ENCODE assay signal across 10 mouse cellular contexts in the genomic region with DNA sequence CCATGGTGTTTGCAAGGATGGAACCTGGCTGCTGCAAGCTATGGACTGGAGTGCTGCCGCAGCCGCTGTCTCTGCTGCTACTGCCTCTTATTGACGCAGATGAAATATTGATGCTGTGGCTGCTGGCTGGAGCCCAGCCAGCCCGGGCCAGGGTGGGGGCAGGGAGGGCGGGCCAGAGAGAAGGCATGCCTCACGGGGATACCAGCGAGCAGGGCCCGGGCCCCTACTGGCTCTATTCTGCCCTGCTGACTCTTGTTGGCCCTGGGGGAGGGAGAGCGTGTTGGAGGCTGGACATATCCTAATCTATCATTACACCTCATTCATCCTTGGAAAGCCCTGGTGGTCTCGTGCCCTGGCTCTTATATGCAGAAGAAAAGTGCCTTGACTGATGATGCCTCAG. TPM values are rescaled to one million over a fixed set of nuclear protein-coding genes. Genes with fewer than 3 reads are reported as not detected.
A peak's percentile ranks its signal among the peaks of the same experiment; 100 is the strongest.
DNase-seq lines count a peak whose midpoint lies in the region; ATAC-seq and TF ChIP-seq lines count a peak whose summit lies in the region.
"Had no signal": no experiment of that assay in that cellular context is flagged by ENCODE, and none has a peak within 500 bp of the region (broad histone marks: within the 10 kb centered on the region; RNA-seq: fewer than 3 reads in every experiment).

A gene (minus strand): TSS at position 213 of the 400 bp plus-strand sequence.

- intact Hi-C loops in left cerebral cortex, postnatal 25 days (cut with DNase I): loop anchor here (5.0 kb wide), 1 partner anchor 178 kb away; no protein-coding TSS in a partner anchor

- H3K9ac ChIP-seq in kidney, postnatal 0 days (ENCODE audit: low read depth, low read length): 0 out of 2 replicates have a peak within 1 kb of the TSS, but pooled peaks have one; percentile 35
- no peak within 1 kb of the TSS for H3K9ac ChIP-seq in intestine, embryonic 14.5 days (ENCODE audit: low read length)
- peak within 1 kb of the TSS; percentile 28 for H3K9ac ChIP-seq in neural tube, embryonic 11.5 days (ENCODE audit: low read length)

- WGBS in kidney, postnatal 0 days: 33% methylated on average over 10 of the region's 10 CpGs
- 17% methylated on average over 10 of the region's 10 CpGs for WGBS in intestine, embryonic 14.5 days
- 41% methylated on average over 10 of the region's 10 CpGs for WGBS in neural tube, embryonic 11.5 days

- DNase-seq in kidney, postnatal 0 days (ENCODE audit: low spot score): peak; percentile 27
- no peak for DNase-seq in kidney, postnatal 14 days
- DNase-seq in intestine, embryonic 14.5 days (ENCODE audit: low spot score): peak; percentile 59
- peak; percentile 70 for DNase-seq in neural tube, embryonic 11.5 days (ENCODE audit: low spot score)
- DNase-seq in right cerebral cortex, postnatal 36 days (ENCODE audit: low spot score in 2 of 2): no peak
- DNase-seq in left cerebral cortex, postnatal 25 days (ENCODE audit: low spot score in 2 of 2): no peak

- no peak for TF ChIP-seq CTCF in kidney, postnatal 0 days (IDR thresholded peaks at IDR 0.05; ENCODE audit: low read depth)
- TF ChIP-seq CTCF in cortical plate, adult 2 months (IDR thresholded peaks at IDR 0.05; ENCODE audit: extremely low read depth, insufficient read depth, low read length): no peak

- no peaks in the 10 kb centered on the region for H3K27me3 ChIP-seq in kidney, postnatal 0 days (ENCODE audit: insufficient read depth, low read length)
- no peaks in the 10 kb centered on the region for H3K27me3 ChIP-seq in intestine, embryonic 14.5 days (replicated peaks; ENCODE audit: control insufficient read depth, insufficient read depth, low read length)
- no peaks in the 10 kb centered on the region for H3K27me3 ChIP-seq in neural tube, embryonic 11.5 days (ENCODE audit: control insufficient read depth, insufficient read depth, low read length)
- H3K27me3 ChIP-seq: Patski had no signal

- ATAC-seq in kidney, postnatal 0 days (replicated peaks; ENCODE audit: low FRiP score, low read depth): no peak
- ATAC-seq in intestine, embryonic 14.5 days (replicated peaks; ENCODE audit: low FRiP score, low TSS enrichment, low read depth): no peak
- no peak for ATAC-seq in neural tube, embryonic 11.5 days (ENCODE audit: insufficient read depth, low FRiP score, low TSS enrichment)
- ATAC-seq in granulocyte monocyte progenitor cell, adult 5-6 weeks (replicated peaks; ENCODE audit: poor library complexity, severe bottlenecking): no peak
- ATAC-seq: Patski had no signal

- no peaks in the 10 kb centered on the region for H3K36me3 ChIP-seq in kidney, postnatal 0 days (ENCODE audit: insufficient read depth, low read length)
- H3K36me3 ChIP-seq in intestine, embryonic 14.5 days (ENCODE audit: control insufficient read depth, insufficient read depth, low read length): no peaks in the 10 kb centered on the region
- H3K36me3 ChIP-seq in neural tube, embryonic 11.5 days (ENCODE audit: control insufficient read depth, insufficient read depth, low read length): no peaks in the 10 kb centered on the region

- peak within 1 kb of the TSS; percentile 25; the same call in 1 of the 2 replicates for H3K27ac ChIP-seq in kidney, postnatal 0 days
- H3K27ac ChIP-seq in cortical plate, adult 2 months (ENCODE audit: insufficient read depth, low read length): peak within 1 kb of the TSS; percentile 18; the same call in 1 of the 2 replicates
- no peak within 1 kb of the TSS for H3K27ac ChIP-seq in intestine, embryonic 14.5 days (ENCODE audit: low read depth)
- H3K27ac ChIP-seq in neural tube, embryonic 11.5 days (ENCODE audit: low read depth, low read length): peak within 1 kb of the TSS; percentile 27; the same call in 1 of the 2 replicates

- H3K4me3 ChIP-seq in kidney, postnatal 0 days (replicated peaks; ENCODE audit: low read depth, low read length): peak within 1 kb of the TSS; percentile 21
- no peak within 1 kb of the TSS; the same call in 1 of the 2 replicates for H3K4me3 ChIP-seq in cortical plate, adult 2 months (ENCODE audit: insufficient read depth, low read length)
- H3K4me3 ChIP-seq in intestine, embryonic 14.5 days (ENCODE audit: low read depth, low read length): no peak within 1 kb of the TSS
- H3K4me3 ChIP-seq in neural tube, embryonic 11.5 days (ENCODE audit: low read depth, low read length): peak within 1 kb of the TSS; percentile 10; the same call in 1 of the 2 replicates

- no peaks in the 10 kb centered on the region for H3K9me3 ChIP-seq in kidney, postnatal 0 days (replicated peaks; ENCODE audit: low read length)
- H3K9me3 ChIP-seq in intestine, embryonic 14.5 days (ENCODE audit: control insufficient read depth, low read length): no peaks in the 10 kb centered on the region
- no peaks in the 10 kb centered on the region for H3K9me3 ChIP-seq in neural tube, embryonic 11.5 days (ENCODE audit: control insufficient read depth, low read length)

- peaks cover 11% of the 10 kb centered on the region for H3K4me1 ChIP-seq in kidney, postnatal 0 days (replicated peaks; ENCODE audit: insufficient read depth, low read length)
- no peaks in the 10 kb centered on the region for H3K4me1 ChIP-seq in cortical plate, adult 2 months (ENCODE audit: control insufficient read depth, insufficient read depth, low read length)
- peaks cover 22% of the 10 kb centered on the region for H3K4me1 ChIP-seq in intestine, embryonic 14.5 days (replicated peaks; ENCODE audit: control insufficient read depth, insufficient read depth, low read length)
- H3K4me1 ChIP-seq in neural tube, embryonic 11.5 days (ENCODE audit: control insufficient read depth, insufficient read depth, low read length): peaks cover 11% of the 10 kb centered on the region

- peak within 1 kb of the TSS; percentile 49 for H3K4me2 ChIP-seq in kidney, postnatal 0 days (ENCODE audit: low read length)
- 0 out of 2 replicates have a peak within 1 kb of the TSS, but pooled peaks have one; percentile 4 for H3K4me2 ChIP-seq in intestine, embryonic 14.5 days (ENCODE audit: low read length)
- peak within 1 kb of the TSS; percentile 25 for H3K4me2 ChIP-seq in neural tube, embryonic 11.5 days (ENCODE audit: low read depth)

- TF ChIP-seq POLR2A in cortical plate, adult 2 months (IDR thresholded peaks at IDR 0.05; ENCODE audit: extremely low read depth, insufficient read depth, low read length): no peak

RNA-seq across cellular contexts. Expression of the gene that starts here (rescaled TPM):
- 5.3 and 5.5 TPM in 2 replicates for polyA plus RNA-seq in kidney, postnatal 0 days (2015; fragmentation: Nextera tagmentation; extraction: Ambion mirVana)
- 6.1 and 9.1 TPM in 2 replicates for polyA plus RNA-seq in cortical plate, adult 2 months (2012; rRNA removed)
- 45.5 and 49.5 TPM in 2 replicates for polyA plus RNA-seq in intestine, embryonic 14.5 days (2014; fragmentation: Nextera tagmentation; extraction: Ambion mirVana)
- 269 and 295 TPM in 2 replicates for polyA plus RNA-seq in neural tube, embryonic 11.5 days (2014; fragmentation: Nextera tagmentation; extraction: Ambion mirVana)
- not detected in 2 replicates for total RNA-seq in granulocyte monocyte progenitor cell, adult 5-6 weeks (2014; fragmentation: Nextera tagmentation)
- not detected in 2 replicates for total RNA-seq in granulocyte monocyte progenitor cell, adult 5-6 weeks (2017)
- 1 to 10 TPM; 2.4 to 4.4 TPM for total RNA-seq in left cerebral cortex, postnatal 25 days (2021)
- total RNA-seq: hematopoietic stem cell, adult 5-6 weeks had no signal
- polyA plus RNA-seq: Patski had no signal

Comparison
In these comparisons a context has a peak if more than half of its experiments do, and no peak if none do; other contexts are left out.
1. DNase-seq: peak in kidney, postnatal 0 days (single experiment), intestine, embryonic 14.5 days (single experiment) and neural tube, embryonic 11.5 days (single experiment); none in kidney, postnatal 14 days (single experiment), right cerebral cortex, postnatal 36 days (0 of 2) and left cerebral cortex, postnatal 25 days (0 of 2).
2. H3K4me3 ChIP-seq: peak in kidney, postnatal 0 days (single experiment) and neural tube, embryonic 11.5 days (single experiment); none in cortical plate, adult 2 months (single experiment) and intestine, embryonic 14.5 days (single experiment).
3. Peak in every context shown above with its lines, with median percentiles within 50 percentile points of each other: H3K4me2 ChIP-seq.